Mouse (Mus musculus): Measurements from ENCODE around the gene Sh3gl1. TPM values are rescaled to one million over a fixed set of nuclear protein-coding genes. Genes with fewer than 3 reads are reported as not detected.
"Not testable (repeated sequence)": the region's sequence is repeated elsewhere in the genome, so short reads cannot be mapped to it uniquely, and the experiment has no call there.

Sh3gl1 gene
- polyA plus RNA-seq, 1 experiment = not detected

GRCm38 (mm10) chr17:56072243-56072642 lies 35.8 kb upstream of the Sh3gl1 start:
- Histone ChIP-seq H3K27ac (ENCODE audit: insufficient read depth, low read depth, low read length) (no peak overlapping the region), H3K4me3 (ENCODE audit: insufficient read depth, low read depth, low read length) (no peak overlapping the region), H3K4me1 (ENCODE audit: control insufficient read depth, insufficient read depth, low read length) (peaks cover 5% of the 10 kb centered on the region)
- 92% methylated on average over 5 of the region's 5 CpGs for WGBS
- TF ChIP-seq CTCF (IDR thresholded peaks at IDR 0.05; ENCODE audit: insufficient read depth, low read depth, low read length) (no peak), POLR2A (IDR thresholded peaks at IDR 0.05; ENCODE audit: insufficient read depth, low read depth, low read length) (no peak)

GRCm38 (mm10) chr17:56071126-56071525 lies 34.7 kb upstream of the Sh3gl1 start:
- Histone ChIP-seq H3K27ac (ENCODE audit: insufficient read depth, low read depth, low read length) (no peak overlapping the region), H3K4me3 (ENCODE audit: insufficient read depth, low read depth, low read length) (no peak overlapping the region), H3K4me1 (ENCODE audit: control insufficient read depth, insufficient read depth, low read length) (peaks cover 5% of the 10 kb centered on the region)
- no peak for TF ChIP-seq CTCF (IDR thresholded peaks at IDR 0.05; ENCODE audit: insufficient read depth, low read depth, low read length)
- no peak for TF ChIP-seq POLR2A (IDR thresholded peaks at IDR 0.05; ENCODE audit: insufficient read depth, low read depth, low read length)

DNA sequence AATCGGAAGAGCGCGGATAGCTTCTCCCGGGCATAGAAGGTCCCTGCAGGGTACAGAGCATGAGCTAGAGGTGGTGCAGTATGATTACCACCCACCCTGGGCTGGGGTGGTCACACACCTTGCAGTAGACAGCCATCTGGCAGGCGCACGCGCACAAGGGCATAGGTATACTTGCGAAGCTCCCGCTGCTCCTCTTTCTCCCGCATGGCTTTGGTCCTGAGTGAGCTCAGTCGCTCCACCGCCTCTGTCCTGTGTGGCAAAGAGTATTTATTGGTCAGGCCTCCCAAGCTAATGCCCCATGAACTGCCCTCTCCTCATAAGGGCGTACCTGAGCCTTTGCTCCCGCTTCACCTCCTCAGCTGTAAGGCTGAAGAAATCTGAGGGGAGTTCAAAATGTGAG lies 32.6 kb upstream of the Sh3gl1 start:
- H3K4me3 ChIP-seq (ENCODE audit: insufficient read depth, low read depth, low read length) = no peak overlapping the region
- TF ChIP-seq POLR2A (IDR thresholded peaks at IDR 0.05; ENCODE audit: insufficient read depth, low read depth, low read length) (no peak), CTCF (IDR thresholded peaks at IDR 0.05; ENCODE audit: insufficient read depth, low read depth, low read length) (no peak)
- 95% methylated on average over 14 of the region's 14 CpGs for WGBS

GRCm38 (mm10) chr17:56066451-56066850 lies 30.0 kb upstream of the Sh3gl1 start:
- TF ChIP-seq POLR2A (IDR thresholded peaks at IDR 0.05; ENCODE audit: insufficient read depth, low read depth, low read length) = no peak
- no peak for TF ChIP-seq CTCF (IDR thresholded peaks at IDR 0.05; ENCODE audit: insufficient read depth, low read depth, low read length)
- Histone ChIP-seq H3K4me3 (ENCODE audit: insufficient read depth, low read depth, low read length) (no peak overlapping the region), H3K4me1 (ENCODE audit: control insufficient read depth, insufficient read depth, low read length) (no peaks in the 10 kb centered on the region), H3K27ac (ENCODE audit: insufficient read depth, low read depth, low read length) (no peak overlapping the region)

More for the DNA sequence above, 32.6 kb upstream of the Sh3gl1 start:
- Histone ChIP-seq H3K27ac (ENCODE audit: insufficient read depth, low read depth, low read length) (no peak overlapping the region), H3K4me1 (ENCODE audit: control insufficient read depth, insufficient read depth, low read length) (peaks cover 2% of the 10 kb centered on the region)

GRCm38 (mm10) chr17:56065715-56066114 lies 29.3 kb upstream of the Sh3gl1 start:
- H3K4me3 ChIP-seq (ENCODE audit: insufficient read depth, low read depth, low read length); H3K27ac ChIP-seq (ENCODE audit: insufficient read depth, low read depth, low read length); H3K4me1 ChIP-seq (ENCODE audit: control insufficient read depth, insufficient read depth, low read length): not testable (repeated sequence)
- 87% methylated on average over 6 of the region's 6 CpGs for WGBS

DNA sequence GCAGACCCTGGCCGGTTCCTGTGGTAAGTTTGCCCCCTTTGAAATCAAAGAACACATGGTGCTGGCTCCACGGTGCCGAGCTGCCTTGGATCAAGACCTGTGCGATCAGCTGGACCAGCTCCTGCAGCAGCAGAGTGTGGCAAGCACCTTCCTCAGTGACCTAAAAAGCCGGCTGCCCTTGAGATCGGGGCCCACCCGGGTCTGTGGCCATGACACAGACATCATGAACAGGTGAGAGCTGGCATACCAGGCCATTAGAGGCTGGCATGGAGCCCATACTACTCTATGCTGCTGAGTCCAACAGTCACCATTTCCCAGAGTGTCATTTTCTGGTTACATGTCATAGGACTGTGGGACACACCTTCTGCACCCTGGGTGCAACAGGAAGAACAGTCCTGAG lies 25.6 kb upstream of the Sh3gl1 start:
- H3K27ac ChIP-seq (ENCODE audit: insufficient read depth, low read depth, low read length) = no peak overlapping the region
- H3K4me1 ChIP-seq (ENCODE audit: control insufficient read depth, insufficient read depth, low read length) = no peaks in the 10 kb centered on the region
- 94% methylated on average over 7 of the region's 7 CpGs for whole genome bisulfite sequencing
- TF ChIP-seq POLR2A (IDR thresholded peaks at IDR 0.05; ENCODE audit: insufficient read depth, low read depth, low read length) = no peak
- no peak for TF ChIP-seq CTCF (IDR thresholded peaks at IDR 0.05; ENCODE audit: insufficient read depth, low read depth, low read length)
- no peak overlapping the region for H3K4me3 ChIP-seq (ENCODE audit: insufficient read depth, low read depth, low read length)

GRCm38 (mm10) chr17:56057381-56058120 lies 21.1 kb upstream of the Sh3gl1 start:
- TF ChIP-seq POLR2A (IDR thresholded peaks at IDR 0.05; ENCODE audit: insufficient read depth, low read depth, low read length) (no peak), CTCF (IDR thresholded peaks at IDR 0.05; ENCODE audit: insufficient read depth, low read depth, low read length) (no peak)
- Histone ChIP-seq H3K4me1 (ENCODE audit: control insufficient read depth, insufficient read depth, low read length) (no peaks in the 10 kb centered on the region), H3K27ac (ENCODE audit: insufficient read depth, low read depth, low read length) (peak overlapping the region; percentile 8; the same call in 1 of the 2 replicates), H3K4me3 (ENCODE audit: insufficient read depth, low read depth, low read length) (no peak overlapping the region)
- 73% methylated on average over 11 of the region's 11 CpGs for WGBS

DNA sequence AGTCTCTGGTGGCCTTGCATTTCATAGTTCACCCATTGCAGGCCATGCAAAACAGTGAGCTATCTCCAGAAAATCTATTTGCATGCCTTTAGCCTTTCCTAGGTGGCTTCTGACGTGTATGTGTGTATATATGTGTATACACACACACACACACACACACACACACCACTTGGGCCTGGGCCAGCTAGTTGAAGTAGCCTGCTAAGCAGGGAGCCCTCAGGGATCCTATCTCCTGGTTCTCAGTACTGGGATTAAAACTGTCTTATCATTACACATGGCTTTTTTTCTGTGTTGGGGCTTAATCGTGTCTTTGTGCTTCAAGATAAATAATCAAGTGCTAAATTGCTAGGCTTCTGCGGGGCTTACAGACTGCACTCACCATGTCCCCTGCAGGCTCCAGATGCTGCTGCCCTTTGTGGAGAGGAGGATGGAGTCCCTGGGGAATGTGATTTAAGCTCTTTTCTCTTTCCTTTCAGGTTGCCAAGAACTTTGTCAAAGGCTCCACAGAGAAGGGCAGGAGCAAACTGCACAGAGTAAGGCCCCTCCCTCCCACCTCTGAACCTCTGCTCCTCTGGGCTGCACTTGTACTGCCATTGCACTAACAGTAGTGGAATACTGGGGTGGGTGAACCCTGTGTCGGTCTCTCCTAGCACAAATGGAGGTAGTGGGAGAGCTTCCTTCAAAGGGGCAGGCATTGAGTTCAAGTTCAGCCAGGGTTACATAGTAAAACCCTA lies 19.7 kb upstream of the Sh3gl1 start:
- H3K4me3 ChIP-seq (ENCODE audit: insufficient read depth, low read depth, low read length) = no peak overlapping the region
- 51% methylated on average over 4 of the region's 4 CpGs for WGBS
- no peaks in the 10 kb centered on the region for H3K4me1 ChIP-seq (ENCODE audit: control insufficient read depth, insufficient read depth, low read length)
- TF ChIP-seq POLR2A (IDR thresholded peaks at IDR 0.05; ENCODE audit: insufficient read depth, low read depth, low read length) = no peak
- TF ChIP-seq CTCF (IDR thresholded peaks at IDR 0.05; ENCODE audit: insufficient read depth, low read depth, low read length) = no peak
- H3K27ac ChIP-seq (ENCODE audit: insufficient read depth, low read depth, low read length) = no peak overlapping the region

DNA sequence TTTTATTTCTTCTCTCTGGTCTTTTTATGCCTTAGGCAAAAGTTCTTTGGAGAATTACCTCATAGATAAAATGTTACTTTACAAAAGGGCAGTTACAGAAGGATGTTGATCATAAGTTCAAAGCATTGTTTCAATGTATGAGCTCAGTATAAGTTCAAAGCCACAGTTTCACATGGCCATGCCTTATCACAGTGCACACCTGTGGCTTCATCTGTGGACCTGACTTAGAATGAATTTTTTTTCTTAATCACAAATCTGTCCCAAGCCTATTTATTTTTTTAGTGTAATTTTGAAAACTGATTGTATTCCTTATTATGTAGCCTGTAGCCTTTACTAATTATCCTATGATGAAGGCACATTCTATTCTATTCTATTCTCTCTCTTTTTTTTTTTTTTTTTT lies 18.5 kb upstream of the Sh3gl1 start:
- Histone ChIP-seq H3K4me3 (ENCODE audit: insufficient read depth, low read depth, low read length) (no peak overlapping the region), H3K27ac (ENCODE audit: insufficient read depth, low read depth, low read length) (no peak overlapping the region), H3K4me1 (ENCODE audit: control insufficient read depth, insufficient read depth, low read length) (no peaks in the 10 kb centered on the region)
- no peak for TF ChIP-seq CTCF (IDR thresholded peaks at IDR 0.05; ENCODE audit: insufficient read depth, low read depth, low read length)
